Mouse (Mus musculus): Measurements from ENCODE around the gene Hp1bp3. TPM values are rescaled to one million over a fixed set of nuclear protein-coding genes. Genes with fewer than 3 reads are reported as not detected.

Gene Hp1bp3
- polyA plus RNA-seq, 1 experiment from 2014 or later: 220 TPM

DNA sequence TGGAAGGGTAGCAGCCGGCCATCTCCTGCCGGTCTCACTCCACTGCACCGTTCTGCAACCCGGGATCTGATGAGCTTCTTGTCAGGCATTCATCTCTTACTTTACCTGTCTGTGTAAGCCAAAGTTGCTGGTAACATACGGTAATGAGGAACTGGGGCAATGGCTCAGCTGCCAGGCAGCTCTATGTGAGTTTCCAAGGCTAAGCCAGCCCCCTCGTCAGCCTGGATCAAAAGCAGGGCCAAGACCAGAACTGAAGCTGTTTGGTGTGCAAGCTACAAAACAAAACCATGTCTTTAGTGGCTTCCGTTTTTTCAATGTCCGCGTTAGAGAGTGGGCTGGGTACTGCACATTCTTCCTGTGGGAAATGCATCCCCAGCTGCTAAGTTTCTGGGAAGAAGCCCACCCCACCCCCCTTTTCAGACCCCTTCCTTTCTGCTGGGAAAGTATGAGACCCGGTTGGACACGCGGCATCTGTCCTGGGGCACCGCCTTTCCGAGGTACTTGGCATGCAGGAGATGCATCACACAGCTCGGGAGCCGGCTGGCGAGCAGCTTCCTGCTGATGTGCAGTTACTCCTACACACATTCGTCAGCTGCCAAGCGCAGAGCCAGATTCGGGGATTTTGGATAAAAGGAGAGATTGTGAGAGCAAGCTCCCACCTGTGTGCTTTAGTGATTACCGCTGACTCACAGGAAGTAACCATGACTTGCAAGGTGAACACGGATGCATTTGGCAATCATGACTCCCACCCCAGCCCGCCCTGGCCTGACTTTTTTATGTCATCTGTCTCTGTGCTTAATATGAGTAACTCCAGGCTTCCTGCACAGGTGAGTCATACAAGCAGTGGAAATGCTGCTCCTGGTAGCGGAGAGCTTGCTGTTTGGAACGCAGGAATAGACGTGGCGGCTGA is 30.9 kb downstream of the Hp1bp3 start:
- Histone ChIP-seq H3K27me3 (peaks cover 12% of the 10 kb centered on the region; the same call in 1 of the 2 replicates), H3K4me3 (no peak overlapping the region), H3K27ac (peak overlapping the region; percentile 66; the same call in 1 of the 2 replicates), H3K9me3 (no peaks in the 10 kb centered on the region), H3K9ac (0 out of 2 replicates have a peak overlapping the region, but pooled peaks have one; percentile 20), H3K4me2 (no peak overlapping the region), H3K4me1 (replicated peaks) (peaks cover 31% of the 10 kb centered on the region), H3K36me3 (peaks cover 58% of the 10 kb centered on the region)
- 58% methylated on average over 27 of the region's 27 CpGs for WGBS
- no peak for ATAC-seq (ENCODE audit: low FRiP score)

DNA sequence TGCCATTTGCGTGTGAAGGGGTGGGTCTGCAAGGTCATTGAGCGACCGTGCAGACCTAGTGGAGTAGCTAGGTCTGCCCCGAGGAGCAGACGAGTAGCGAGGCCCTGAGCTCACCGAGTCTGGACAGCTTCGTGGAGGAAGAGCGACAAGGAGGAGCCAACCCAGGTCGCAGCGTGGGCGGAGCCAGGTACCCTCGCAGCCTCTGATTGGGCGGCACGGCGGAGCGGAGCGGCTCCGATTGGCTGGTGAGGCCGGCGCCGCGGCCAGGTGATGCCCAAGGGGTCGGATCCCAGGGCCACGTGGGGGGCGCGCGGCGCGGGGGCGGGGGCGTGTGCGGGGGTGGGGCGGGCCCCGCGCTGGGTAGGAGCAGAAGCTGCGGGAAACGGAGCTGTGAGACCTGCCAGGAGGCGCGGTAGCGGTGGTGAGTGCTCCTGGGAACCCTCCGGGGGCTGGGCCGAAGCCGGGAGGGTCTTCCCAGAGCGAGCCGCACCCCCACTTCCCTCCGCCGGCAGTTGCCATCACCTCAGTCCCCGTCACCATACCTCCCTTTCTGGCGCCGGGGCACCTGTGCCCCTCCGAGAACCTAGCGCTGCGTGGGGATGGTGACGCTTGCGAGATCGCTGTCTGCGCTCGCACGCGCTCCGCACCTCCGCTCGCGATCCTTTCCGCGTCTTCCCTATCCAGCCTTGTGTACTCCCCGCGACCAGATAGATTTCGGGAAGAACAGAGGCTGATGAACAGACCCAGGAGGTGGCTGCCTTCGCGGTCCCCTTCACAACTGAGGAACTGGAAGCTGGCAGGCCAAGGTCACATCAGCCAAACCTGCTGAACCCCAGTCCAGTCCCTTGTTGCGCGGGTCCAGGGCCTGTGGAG is 34.2 kb downstream of the Hp1bp3 start, which contains the start of the genes Sh2d5 and Kif17:
Gene Sh2d5 (plus strand): TSS at position 316 of the 873 bp plus-strand sequence.
Gene Kif17 (plus strand): TSS at position 348 of the 873 bp plus-strand sequence.
- Histone ChIP-seq H3K4me2 (peak within 1 kb of the TSS; percentile 92), H3K36me3 (peaks cover 26% of the 10 kb centered on the region), H3K4me1 (replicated peaks) (peaks cover 43% of the 10 kb centered on the region), H3K9ac (peak within 1 kb of the TSS; percentile 78), H3K27me3 (peaks cover 40% of the 10 kb centered on the region), H3K9me3 (no peaks in the 10 kb centered on the region), H3K4me3 (peak within 1 kb of the TSS; percentile 62), H3K27ac (peak within 1 kb of the TSS; percentile 81)
- WGBS: under 1% methylated on average over 74 of the region's 74 CpGs
- peak; percentile 93 for ATAC-seq (ENCODE audit: low FRiP score)

DNA sequence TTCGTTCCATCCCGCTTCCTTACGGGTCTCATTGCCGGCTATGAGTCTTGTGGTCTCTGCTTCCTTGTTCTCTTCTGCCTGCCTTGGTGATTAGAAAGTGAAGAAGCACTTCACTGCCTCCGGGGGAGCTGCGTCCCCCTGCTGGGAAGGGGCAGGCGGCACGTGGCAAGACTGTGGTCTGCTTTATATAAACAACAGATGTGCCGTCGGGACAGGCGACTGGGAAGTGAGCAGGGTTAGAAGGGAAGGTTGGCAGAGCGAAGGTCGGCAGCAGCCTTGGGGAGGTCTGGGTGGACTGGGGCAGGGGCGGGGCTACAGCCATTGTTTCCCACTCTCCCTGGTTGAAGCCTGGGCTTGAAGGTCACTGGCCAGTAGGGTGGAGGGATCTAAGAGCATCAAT is 35.7 kb downstream of the Hp1bp3 start:
- Histone ChIP-seq H3K9ac (peak overlapping the region; percentile 78), H3K27me3 (peaks cover 44% of the 10 kb centered on the region), H3K27ac (peak overlapping the region; percentile 13), H3K4me3 (peak overlapping the region; percentile 62), H3K36me3 (peaks cover 13% of the 10 kb centered on the region), H3K9me3 (no peaks in the 10 kb centered on the region), H3K4me2 (peak overlapping the region; percentile 92), H3K4me1 (replicated peaks) (peaks cover 43% of the 10 kb centered on the region)
- no peak for ATAC-seq (ENCODE audit: low FRiP score)
- under 1% methylated on average over 14 of the region's 14 CpGs for WGBS

DNA sequence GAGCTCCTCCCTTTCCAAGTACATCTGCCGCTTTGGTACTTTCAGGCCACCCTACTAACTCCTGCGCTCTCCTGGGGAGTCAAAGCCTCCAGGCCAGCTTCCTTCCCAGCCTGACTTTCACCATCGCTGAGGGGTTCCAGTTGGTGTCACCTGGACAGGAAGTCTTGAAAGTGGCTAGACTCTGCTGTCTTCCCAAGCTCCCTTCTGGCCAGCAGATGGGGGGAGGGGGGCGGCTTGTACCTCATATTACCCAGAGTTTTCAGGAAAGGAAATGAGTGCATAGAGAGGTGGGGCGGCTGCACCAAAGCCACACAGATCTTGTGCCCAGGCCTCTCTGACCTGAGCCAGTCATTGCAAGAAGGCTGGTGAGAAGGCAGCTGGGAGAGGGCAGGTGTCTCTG is 36.1 kb downstream of the Hp1bp3 start:
- Histone ChIP-seq H3K9me3 (no peaks in the 10 kb centered on the region), H3K27ac (peak overlapping the region; percentile 13; the same call in 1 of the 2 replicates), H3K4me1 (replicated peaks) (peaks cover 40% of the 10 kb centered on the region), H3K27me3 (peaks cover 44% of the 10 kb centered on the region), H3K9ac (peak overlapping the region; percentile 78), H3K4me3 (peak overlapping the region; percentile 62), H3K36me3 (peaks cover 13% of the 10 kb centered on the region), H3K4me2 (peak overlapping the region; percentile 92)
- no peak for ATAC-seq (ENCODE audit: low FRiP score)
- 13% methylated on average over 5 of the region's 5 CpGs for WGBS

DNA sequence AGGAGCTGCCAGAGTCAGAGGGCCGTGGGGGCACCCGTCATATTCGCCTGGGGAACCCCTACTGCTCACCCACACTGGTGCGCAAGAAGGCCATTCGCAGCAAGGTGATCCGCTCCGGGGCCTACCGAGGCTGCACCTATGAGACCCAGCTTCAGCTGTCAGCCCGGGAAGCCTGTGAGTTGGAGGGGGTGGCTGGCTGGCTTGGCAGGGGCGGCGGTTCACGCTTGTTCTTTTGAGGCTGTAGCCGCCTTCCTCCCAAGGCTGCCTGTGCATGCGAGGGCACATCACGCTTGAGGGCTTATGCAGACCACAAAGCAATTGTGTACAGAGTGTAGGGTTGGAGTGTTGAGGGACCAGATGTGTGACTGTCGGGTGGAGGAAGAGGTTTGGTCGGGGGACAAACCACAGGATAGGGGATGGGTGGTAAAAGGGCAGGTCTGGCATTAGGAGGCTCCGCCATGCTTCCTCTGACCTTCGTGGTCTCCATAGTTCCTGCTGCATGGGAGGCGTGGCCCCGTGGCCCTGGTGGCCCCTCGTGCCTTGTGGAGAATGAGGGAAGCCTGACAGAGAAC is 41.1 kb downstream of the Hp1bp3 start:
- H3K9ac ChIP-seq: no peak overlapping the region
- no peak overlapping the region for H3K27ac ChIP-seq
- peaks cover 22% of the 10 kb centered on the region for H3K36me3 ChIP-seq
- no peak for ATAC-seq (ENCODE audit: low FRiP score)
- H3K4me3 ChIP-seq: no peak overlapping the region
- H3K27me3 ChIP-seq: peaks cover 56% of the 10 kb centered on the region
- 86% methylated on average over 22 of the region's 22 CpGs for WGBS
- peaks cover 21% of the 10 kb centered on the region for H3K4me1 ChIP-seq (replicated peaks)
- H3K9me3 ChIP-seq: no peaks in the 10 kb centered on the region
- no peak overlapping the region for H3K4me2 ChIP-seq

DNA sequence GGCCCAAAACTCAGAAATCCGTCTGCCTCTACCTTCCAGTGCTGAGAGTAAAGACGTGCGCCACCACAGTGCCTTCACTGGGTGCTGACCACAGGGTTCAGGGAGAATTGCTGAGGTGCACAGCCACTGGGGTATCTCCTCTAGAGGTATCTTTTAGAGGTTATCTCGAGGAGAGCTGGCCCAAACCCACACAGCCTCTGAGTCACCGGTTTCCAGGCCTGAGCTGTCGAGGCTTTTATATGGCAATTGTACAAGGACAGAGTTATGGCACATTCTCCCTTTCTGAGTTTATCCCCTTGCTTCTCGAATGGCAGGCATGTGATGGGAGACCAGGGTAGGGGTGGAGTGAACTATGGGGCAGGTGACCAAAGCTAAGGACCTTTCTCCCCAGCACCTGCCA is 42.6 kb downstream of the Hp1bp3 start:
- Histone ChIP-seq H3K27me3 (peaks cover 52% of the 10 kb centered on the region), H3K27ac (no peak overlapping the region), H3K4me2 (no peak overlapping the region), H3K4me1 (replicated peaks) (peaks cover 18% of the 10 kb centered on the region), H3K9ac (no peak overlapping the region), H3K9me3 (no peaks in the 10 kb centered on the region), H3K4me3 (no peak overlapping the region), H3K36me3 (peaks cover 22% of the 10 kb centered on the region)
- ATAC-seq (ENCODE audit: low FRiP score): no peak
- WGBS: 87% methylated on average over 7 of the region's 7 CpGs

DNA sequence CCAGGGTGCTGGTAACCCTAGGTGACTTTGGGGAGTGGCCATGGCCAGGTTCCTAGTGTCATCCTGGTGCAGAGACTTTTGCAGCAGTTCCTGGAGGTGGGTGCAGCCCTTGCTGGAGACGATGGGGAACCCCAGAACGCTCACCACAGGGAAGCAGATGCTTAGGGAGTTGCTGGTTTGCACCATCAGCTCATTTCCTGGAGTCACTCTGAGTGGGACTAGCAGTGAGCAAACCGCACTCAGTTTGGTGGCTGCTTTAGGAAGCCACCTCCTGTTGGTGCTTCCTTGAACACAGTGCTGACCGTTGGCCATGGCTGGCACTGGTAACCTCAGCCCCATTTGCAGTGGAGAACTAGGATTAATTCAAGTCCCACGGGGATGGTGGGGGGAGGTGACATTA is 43.4 kb downstream of the Hp1bp3 start:
- no peak for ATAC-seq (ENCODE audit: low FRiP score)
- Histone ChIP-seq H3K36me3 (peaks cover 22% of the 10 kb centered on the region), H3K9me3 (no peaks in the 10 kb centered on the region), H3K4me3 (no peak overlapping the region), H3K27ac (no peak overlapping the region), H3K9ac (no peak overlapping the region), H3K4me2 (no peak overlapping the region), H3K27me3 (peaks cover 52% of the 10 kb centered on the region), H3K4me1 (replicated peaks) (peaks cover 18% of the 10 kb centered on the region)
- WGBS: 84% methylated on average over 5 of the region's 5 CpGs

DNA sequence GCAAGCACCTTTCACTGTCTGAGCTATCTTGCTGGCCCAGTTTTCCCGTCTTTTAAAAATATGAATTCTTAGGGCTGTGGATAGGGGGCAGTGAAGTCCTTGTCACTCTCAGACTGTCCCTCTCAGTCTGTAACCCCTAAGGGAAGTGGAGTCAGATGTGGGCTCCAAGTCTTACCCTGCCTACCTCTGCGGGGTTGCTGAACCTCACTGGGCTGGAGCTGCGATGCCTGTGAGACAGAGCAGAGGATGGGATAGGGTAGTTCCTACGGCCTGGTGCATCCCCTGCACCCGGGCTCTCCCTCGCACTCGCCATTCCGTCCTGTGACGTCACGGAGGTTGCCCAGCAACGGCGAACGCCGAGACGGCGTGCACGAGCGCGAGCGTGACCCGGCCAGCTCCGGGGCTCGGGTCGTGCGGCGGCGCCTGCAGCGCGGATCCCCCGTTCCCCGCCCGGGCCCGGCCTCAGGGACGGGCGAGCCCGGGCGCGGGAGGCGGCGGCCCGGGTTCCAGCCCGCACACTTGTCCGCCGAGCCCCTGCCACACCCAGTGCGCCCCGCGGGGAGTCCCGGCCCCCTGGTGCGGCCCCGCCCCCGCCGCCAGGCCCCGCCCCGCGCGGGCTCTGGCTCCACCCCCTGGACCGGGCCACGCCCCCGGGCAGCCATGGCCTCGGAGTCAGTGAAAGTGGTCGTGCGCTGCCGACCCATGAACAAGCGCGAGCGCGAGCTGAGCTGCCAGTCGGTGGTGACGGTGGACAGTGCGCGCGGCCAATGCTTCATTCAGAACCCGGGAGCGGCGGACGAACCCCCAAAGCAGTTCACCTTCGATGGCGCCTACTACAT is 46.0 kb downstream of the Hp1bp3 start:
- peak; percentile 92 for ATAC-seq (ENCODE audit: low FRiP score)
- Histone ChIP-seq H3K27ac (0 out of 2 replicates have a peak overlapping the region, but pooled peaks have one; percentile 40), H3K27me3 (peaks cover 54% of the 10 kb centered on the region), H3K9ac (peak overlapping the region; percentile 67), H3K4me3 (peak overlapping the region; percentile 65), H3K4me1 (replicated peaks) (peaks cover 18% of the 10 kb centered on the region), H3K9me3 (no peaks in the 10 kb centered on the region; the same call in 1 of the 2 replicates), H3K36me3 (peaks cover 18% of the 10 kb centered on the region), H3K4me2 (peak overlapping the region; percentile 79)
- under 1% methylated on average over 78 of the region's 78 CpGs for WGBS

DNA sequence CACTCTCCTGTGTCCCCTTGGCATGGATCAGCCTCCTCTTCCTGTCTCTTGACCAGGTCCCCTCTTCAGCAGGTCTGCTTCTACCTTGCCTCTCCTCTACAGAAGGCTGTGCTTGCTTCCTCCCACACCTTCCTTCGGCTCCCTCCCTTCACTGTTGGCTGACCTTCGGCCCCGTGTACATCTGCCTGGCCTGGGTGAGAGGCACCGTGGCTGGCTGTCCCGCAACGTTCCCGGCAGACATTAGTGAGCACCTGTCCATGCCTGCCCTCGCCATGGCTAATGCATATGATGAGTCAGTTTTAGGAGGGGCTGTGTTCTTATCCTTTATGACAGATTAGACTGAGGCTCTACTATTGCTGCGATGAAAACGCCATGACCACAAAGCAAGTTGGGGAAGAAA is 51.8 kb downstream of the Hp1bp3 start:
- 88% methylated on average over 10 of the region's 10 CpGs for WGBS
- Histone ChIP-seq H3K36me3 (no peaks in the 10 kb centered on the region), H3K9me3 (no peaks in the 10 kb centered on the region; the same call in 1 of the 2 replicates), H3K27me3 (peaks cover 31% of the 10 kb centered on the region), H3K27ac (no peak overlapping the region), H3K4me2 (no peak overlapping the region), H3K4me1 (replicated peaks) (peaks cover 8% of the 10 kb centered on the region), H3K4me3 (no peak overlapping the region), H3K9ac (no peak overlapping the region)
- no peak for ATAC-seq (ENCODE audit: low FRiP score)

DNA sequence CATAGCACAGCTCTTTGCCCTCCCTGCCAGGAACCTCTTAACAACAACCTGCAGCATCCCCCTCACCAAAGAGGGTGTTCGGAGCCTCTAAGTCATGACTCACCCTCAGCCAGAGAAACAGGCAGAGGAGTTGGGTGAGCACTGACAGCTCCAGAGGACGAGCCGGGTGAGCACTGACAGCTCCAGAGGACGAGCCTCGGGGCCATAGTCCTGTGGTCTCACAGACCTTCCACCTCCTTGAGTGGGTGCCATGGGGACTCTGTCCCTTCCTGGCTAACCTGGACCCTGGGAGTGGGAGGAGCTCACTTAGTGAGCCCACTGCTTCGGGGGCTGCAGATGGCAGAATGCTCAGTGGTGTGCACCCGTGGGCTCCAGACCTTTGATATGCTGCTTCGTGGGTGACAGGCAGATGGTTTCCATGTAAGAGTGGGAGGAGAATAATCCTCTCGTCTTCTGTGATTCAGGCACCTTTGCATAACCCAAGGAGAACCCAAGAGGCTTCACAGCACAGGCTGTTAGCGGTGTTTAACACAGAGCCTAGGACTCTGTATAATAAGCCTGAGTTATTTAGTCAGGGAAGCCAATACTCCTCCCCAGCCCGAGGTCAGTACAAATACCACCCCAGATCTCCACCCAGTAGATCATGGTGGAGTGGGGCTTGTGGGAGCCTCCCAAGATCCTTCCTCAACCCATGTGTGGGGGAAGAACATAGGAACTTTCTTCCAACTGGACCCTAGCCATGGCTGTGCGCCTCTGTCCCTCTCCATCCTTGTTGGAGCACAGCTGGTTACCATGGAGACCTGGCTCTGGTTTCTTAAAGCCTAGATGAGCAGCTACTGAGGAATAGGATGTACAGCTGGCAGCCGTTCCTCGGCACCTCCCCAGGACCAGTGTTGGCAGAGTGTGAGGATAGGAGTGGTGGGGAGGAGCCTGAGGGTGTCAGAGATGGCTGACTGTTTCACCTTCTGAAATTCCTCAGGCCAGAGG is 56.2 kb downstream of the Hp1bp3 start:
- Histone ChIP-seq H3K9ac (no peak overlapping the region), H3K9me3 (no peaks in the 10 kb centered on the region; the same call in 1 of the 2 replicates), H3K36me3 (no peaks in the 10 kb centered on the region), H3K27ac (no peak overlapping the region), H3K4me2 (no peak overlapping the region), H3K4me3 (no peak overlapping the region), H3K4me1 (replicated peaks) (peaks cover 7% of the 10 kb centered on the region), H3K27me3 (0 out of 2 replicates have a peak, but pooled peaks cover 5% of the 10 kb centered on the region)
- 72% methylated on average over 14 of the region's 14 CpGs for WGBS
- ATAC-seq (ENCODE audit: low FRiP score): 0 out of 2 replicates have a peak, but pooled peaks have one; percentile 17
